Mouse (Mus musculus) lung, adult 18-20 months (tissue): Measurements from ENCODE around the gene Slc25a29.
A peak's percentile ranks its signal among the peaks of the same experiment; 100 is the strongest.

Experiments
- DNase-seq, 2 experiments: peaks; one replicate each; pipeline ENCODE4 v3.0.0; 2022; ENCODE audit warnings: mixed read lengths in 2 of 2

Slc25a29 gene

DNA sequence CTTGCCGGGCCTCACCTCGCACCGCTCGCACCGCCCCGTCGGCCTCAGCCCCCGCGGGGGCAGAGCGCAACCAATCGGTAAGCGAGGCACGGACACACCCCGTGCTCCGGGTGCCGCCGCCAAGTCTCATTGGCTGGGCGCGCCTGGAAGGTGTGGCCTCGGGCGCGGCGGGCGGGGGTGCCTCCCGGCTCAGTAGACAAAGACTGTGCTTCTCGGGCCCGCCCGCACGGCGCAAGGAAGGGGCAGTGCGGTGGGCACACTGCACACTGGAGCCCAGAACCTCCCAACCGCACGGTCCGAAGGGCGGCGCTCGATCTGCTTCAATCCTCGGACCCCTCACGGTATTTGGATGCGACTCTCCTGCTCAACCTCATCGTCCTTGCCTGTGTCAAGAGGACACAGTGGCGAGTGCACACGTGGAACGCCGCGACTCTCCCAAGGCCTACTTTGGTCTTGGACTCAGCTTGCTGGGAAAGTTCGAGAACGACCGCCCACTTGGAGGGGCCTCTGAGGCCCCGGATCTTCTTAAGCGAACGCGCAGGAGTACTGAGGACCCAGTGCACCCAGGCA lies at the start of gene Slc25a29, which contains the start of gene Slc25a47:
Gene Slc25a29 (minus strand): TSS at position 44 of the 570 bp plus-strand sequence.
Gene Slc25a47 (plus strand): TSS at position 207 of the 570 bp plus-strand sequence.
- peak; percentile 97 for DNase-seq

DNA sequence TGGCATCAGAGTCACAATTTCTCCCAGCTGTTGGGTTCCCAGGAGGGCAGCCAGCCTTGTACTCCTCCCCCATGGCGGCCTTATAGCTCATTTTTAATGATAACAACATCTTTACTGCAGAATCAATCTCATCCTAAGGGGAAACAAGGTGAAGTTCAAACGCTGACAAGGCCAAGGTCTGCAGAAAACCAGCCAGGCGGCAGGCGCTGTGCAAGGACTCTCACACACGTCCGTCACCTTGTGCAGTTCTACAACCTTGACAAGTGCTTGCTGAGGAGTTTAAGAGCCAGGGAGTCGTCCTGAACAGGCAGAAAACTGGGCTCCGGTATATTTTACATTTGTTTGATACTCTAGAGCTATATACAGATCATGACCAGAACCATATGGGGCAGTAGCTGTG lies 47.1 kb upstream of the Slc25a29 start:
- DNase-seq, result no peak

DNA sequence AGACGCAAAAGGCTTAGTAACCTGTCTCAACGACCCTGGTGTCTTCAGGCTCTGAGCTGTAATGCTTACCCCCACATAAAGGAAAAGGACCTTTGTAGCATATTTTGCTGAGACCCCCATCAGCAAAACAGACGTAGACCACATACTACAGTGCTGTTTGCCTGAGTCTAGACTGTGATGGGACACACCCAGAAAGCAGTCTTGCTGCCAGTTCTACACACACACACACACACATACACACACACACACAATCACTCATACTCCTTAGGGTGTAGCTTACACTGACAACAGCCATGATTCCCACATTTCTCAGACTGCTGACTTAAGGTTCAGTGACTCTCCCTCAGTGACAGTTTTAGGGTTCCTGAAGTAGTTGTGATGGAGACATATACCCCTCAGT lies 45.5 kb upstream of the Slc25a29 start:
- DNase-seq, result no peak

DNA sequence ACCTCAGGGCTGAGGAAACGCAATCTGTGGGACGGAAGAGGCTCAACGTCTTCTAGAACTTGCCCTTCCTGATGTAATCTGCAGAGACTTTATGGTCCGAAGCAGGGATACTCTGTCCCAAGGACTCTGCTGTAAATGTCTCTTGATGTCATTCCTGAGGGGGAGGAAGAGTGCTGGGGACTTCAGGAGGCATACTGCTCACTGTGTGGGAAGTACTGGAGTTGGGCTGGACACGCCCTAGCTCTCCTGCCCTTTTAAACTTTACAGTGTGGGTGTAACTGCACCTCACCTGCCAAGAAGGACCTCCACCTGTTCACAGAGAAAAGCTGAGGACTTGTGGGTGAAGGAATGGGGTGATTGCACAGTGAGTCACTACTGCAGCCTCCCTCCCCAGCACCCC lies 44.9 kb upstream of the Slc25a29 start:
- peak; percentile 53 to 70 for DNase-seq

DNA sequence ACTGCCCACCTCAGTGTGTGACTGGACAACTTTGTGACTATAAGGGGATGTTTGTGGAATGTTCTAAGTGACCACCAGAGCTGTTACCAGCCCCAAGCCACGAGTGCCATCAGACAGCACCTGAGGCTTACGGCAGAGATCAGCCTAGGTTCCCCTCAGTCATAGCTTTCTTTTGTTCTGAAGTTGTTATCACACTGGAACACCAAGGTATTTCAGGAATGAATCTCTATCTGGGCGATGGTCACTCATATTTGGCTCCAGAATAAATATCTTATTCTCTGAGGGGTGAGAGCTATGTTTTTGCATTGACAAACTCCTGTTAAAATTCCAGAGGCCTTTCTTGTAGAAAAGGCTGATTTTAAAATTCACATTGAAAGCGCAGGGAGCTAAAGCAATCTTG lies 43.5 kb upstream of the Slc25a29 start:
- no peak for DNase-seq

DNA sequence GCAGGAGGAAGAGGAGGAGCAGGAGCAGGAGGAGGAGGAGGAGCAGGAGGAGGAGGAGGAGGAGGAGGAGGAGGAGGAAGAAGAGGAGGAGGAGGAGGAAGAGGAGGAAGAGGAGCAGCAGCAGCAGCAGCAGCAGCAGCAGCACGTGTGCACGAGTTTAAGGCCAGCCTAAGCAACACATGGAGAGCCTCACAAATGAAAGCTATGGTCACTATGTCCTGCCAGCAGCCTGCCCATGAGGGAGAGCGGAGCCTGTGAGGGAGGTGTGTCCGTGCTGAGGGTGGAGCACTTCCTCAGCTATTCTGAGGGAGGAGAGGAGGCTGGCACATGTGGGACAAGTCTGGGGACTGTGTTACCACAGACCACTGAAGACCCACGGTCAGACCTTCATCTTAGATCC lies 37.4 kb upstream of the Slc25a29 start:
- no peak for DNase-seq

DNA sequence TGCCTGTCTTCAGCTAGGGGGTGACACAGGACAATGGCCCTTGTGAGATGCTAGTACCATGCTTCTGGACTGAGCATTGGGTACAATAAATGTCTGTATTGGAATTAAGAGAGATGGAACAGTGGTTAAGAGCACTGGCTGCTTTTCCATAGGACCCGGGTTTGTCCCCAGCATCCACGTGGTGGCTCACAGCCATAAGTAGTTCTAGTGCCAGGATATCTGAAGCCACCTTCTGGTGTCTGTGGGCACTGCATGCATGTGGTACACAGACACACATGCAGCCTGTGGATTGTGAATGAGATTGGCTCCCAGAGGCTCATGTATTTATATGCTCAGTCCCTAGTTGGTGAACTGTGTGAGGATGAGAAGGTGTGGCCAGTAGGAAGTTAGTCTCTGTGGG lies 33.9 kb upstream of the Slc25a29 start:
- DNase-seq, result no peak

DNA sequence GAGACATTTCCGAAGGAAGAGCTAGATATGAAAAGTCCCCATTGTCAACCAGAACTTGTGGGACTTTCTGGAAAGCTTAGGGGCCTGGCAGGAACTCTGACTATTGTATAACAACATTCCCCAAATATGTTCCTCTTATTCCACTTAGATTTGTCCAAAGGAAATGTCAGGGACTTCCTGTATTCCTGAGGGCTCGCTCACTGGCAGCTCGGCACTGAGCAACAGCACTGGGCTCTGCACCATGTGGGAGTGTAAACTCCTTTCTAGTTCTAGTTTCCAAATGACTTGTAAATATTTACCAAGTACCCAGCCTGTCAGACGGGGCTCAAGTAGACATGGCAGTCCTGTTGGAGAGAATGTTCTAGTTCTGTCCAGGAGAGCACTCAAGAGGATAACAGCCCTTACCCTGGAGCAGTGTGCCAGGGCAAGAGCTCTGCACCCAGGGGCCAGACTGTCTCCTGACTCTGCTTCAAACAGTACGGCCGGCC lies 29.4 kb upstream of the Slc25a29 start:
- peak; percentile 82 to 86 for DNase-seq

DNA sequence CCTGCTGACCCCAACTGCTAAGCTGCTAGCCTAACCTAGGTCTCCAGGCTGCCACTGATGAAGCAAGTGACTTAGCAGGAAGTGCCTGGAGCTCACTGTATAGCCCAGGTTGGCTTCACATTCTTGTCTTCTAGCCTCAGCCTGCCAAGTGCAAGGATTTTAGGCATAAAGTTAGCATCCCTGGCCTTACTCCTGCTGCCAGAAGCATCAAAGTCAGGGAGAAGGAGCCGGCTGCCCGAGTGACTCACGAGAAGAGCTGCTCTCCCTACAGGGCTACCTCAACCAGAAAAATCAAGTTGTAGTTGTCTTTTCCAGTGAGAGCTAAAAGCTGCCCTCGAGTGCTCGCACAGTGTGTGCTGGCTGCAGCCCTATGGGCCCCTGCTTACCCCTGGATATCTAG lies 22.8 kb upstream of the Slc25a29 start:
- no peak for DNase-seq

DNA sequence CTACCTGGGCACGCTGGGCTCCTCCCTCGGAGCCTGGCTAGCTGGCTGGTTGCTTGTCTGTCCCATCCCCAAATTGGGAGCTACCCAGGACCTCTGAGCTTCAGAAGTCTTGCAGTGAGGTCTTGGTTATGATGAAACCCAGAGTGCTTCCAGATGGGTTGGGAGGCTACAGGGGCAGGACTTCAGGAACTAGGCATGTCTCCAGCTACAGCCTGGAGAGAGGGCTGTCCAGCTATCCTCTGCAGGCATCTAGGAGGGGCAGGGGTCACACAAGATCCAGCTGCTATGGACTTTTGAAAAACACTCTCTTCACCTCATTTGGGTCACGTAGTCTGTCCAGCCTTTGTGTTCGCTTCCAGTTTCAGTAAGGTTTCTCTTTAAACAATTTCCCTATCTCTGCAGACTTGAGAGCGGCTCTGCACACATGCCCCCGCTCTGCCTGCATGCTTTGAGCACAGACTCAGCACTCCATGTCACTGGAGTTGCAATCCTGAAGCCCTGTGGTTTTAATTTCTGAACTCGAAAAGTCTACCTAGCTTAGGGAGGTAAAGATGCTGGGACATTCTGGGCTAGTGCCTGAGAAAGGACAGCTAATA lies 22.0 kb upstream of the Slc25a29 start:
- peak; percentile 42 to 60 for DNase-seq

DNA sequence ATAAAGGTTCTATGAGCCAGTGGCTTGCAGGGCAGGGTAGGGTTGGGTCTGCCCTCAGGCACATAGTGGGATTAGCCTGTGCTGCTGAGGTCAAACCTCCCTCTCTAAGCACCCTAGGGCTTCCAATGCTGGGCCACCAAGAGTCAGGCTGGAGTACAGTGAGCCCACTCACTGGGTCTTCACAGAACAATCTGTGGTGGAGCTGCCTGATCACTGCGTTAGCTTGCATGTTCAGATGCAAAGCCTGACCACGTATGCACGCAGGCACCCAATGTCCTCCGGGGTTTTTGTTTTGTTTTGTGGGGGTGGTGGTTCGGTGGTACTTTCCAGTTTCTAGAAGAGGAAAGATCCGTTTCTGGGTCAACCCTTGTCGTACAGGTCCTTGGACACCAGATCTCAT lies 21.4 kb upstream of the Slc25a29 start:
- DNase-seq, result no peak

DNA sequence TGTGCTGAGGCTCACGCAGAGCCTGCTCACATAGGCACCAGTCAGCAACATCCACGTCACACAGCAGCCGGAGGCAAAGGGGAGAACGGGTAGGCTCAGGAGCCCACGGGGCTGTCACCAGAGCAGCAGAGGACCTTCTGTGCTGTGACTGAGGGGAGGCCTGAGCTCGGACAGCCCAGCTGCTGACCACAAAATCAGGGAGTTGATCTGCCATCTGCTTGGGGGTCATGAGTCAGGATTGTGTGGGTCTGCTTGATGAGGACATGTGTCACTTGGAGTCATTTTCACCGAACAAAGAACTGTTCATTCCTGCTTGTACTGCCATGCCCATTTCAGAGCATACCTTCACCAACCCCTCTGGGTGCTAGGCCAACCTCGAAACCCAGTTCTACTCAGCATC lies 20.5 kb upstream of the Slc25a29 start:
- DNase-seq, result no peak

DNA sequence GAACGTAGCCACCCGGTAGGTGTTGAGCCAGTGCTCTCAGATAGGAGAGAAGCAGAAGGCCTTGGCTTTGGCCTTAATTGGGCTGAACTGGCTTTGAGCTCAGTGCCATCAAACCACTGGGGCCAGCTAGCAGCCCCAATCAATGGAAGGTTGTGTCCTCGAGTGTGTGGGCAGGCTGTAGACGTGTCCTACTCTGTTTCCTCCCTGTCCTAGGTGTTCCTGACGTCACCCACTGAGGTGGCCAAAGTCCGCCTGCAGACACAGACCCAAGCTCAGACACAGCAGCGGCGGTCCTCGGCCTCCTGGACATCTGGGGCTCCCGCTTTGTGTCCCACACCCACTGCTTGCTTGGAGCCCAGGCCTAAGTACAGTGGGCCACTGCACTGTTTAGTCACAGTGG lies 19.4 kb upstream of the Slc25a29 start:
- no peak for DNase-seq

DNA sequence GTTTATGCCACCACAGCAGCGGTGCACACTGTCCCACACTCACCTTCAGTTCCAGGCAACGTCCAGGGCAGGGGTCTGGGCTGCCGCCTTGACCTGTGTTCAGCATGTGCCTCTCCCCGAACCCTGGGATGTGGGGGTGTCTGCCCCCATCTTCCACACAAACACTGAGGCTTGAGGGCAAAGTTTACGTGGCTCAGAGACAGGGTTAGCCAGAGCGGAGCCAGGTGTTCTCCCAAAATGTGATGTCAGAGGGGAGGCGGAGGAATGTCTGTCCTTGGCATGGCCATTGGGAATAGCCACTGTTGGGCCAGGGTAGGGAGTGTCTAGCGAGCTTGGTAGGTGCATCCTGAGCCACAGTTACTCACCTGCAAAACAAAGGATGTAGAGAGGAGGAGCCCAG lies 17.1 kb upstream of the Slc25a29 start:
- DNase-seq, result no peak

DNA sequence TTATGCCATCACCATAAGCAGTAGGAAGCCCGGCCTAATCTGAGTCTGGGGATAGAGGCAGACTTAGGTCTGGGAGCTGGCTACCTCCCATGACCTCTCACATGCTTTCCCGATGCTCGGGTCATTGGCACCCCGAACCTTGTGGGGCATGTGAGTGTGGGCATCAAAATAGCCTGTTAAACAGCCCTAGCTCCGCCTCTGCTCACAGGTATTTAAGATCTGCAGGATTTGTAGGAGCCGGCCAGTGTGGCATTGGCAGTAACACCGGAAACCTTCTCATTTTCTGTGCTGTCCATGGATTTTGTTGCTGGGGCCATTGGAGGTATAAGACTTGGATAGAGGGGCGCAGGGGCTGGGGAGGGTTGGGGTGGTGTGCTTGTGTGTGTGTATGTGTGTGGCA lies 15.2 kb upstream of the Slc25a29 start:
- DNase-seq, result no peak

DNA sequence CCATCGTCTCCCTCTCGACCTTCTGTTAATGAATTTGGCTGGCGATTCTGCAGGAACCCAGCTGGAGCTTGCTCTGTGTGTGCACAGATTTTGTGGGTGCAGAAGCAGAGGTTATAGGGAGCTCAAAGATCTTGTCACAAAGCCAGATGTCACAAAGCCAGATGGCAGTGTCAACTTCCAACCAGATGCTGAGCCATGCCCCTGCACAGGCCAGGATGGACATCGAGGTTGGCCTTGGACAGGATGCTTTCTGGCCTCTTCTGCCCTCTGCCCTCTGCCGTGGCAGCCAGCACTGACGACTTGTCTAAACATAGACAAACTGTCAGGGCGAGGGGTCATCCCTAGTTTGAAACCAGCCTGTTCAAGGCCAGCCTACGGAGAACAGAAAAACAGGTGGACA lies 14.4 kb upstream of the Slc25a29 start:
- peak; percentile 39 to 57 for DNase-seq

DNA sequence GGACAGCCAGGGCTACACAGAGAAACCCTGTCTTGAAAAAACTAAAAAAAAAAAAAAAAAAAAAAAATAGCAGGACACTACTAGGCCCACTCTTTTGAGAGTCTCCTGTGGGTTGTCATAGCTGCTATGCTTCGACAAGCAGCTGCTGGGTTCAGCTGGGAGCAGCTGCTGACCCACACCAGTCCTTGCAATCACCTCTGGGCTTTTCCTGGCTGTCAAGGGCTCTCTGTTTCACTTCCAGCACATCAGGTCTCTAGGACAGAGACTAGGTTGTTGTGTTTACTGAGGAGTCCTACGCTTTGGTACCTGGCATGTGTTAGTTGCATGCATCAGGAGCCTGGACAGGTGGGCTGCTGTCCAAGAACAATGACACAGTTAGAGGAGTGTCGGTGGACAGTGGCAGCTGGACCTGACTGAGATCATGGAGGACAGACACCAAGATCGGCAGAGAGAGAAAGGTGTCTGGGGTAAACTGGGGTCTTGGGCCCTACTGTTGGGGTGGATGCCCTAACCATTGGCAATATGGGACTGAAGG lies 13.9 kb upstream of the Slc25a29 start:
- DNase-seq, result no peak

DNA sequence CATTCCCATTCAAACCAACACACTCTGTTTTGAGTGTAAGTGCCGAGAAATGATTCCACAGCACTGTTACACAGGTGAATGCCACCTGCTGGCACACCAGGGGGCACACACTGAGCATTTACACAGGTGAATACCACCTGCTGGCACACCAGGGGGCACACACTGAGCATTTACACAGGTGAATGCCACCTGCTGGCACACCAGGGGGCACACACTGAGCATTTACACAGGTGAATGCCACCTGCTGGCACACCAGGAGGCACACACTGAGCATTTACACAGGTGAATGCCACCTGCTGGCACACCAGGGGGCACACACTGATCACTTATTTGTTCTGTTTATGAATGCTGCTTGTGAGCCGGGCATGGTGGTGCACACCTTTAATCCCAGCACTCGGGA lies 12.3 kb upstream of the Slc25a29 start:
- DNase-seq, result peak; percentile 32 to 52

DNA sequence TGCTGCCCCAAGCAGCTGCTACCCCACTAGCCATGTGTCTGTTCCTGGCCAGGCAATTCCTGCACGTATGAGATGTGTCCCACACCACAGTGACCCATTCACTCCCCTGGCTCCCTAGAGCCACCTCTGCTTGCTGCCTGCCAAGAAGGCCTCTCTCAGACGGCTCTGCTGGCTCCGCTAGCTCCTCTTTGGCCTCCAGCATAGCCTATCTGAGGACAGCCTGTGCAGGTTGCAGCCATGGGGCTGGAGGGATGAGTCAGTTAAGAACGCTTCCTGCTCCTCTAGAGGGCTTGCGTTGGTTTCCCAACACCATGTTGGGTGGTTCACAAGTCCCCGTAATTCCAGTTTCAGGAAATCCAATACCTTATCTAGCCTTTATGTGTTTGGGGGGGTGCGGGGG lies 7.0 kb upstream of the Slc25a29 start:
- DNase-seq, result no peak

DNA sequence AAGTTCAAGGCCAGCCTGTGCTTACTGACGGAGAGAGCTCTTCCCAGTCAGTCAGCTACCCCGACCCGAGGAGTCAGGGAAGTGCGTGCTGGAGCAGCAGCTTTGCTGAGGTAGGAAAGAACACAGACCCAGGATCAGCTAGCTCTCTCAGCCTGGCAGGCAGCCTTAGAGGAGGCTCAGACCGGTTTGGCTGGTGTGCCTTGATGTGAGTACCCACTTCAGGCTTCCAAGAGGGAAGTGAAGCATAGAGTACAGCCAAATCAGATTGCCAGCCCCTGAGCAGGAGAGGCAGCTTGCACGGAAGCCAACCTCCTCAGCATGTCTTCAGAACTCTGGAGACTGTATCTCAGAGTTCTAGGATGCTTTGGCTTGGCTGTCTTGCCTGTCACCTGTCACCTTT lies 5.5 kb upstream of the Slc25a29 start:
- DNase-seq, result peak; percentile 90 to 93

DNA sequence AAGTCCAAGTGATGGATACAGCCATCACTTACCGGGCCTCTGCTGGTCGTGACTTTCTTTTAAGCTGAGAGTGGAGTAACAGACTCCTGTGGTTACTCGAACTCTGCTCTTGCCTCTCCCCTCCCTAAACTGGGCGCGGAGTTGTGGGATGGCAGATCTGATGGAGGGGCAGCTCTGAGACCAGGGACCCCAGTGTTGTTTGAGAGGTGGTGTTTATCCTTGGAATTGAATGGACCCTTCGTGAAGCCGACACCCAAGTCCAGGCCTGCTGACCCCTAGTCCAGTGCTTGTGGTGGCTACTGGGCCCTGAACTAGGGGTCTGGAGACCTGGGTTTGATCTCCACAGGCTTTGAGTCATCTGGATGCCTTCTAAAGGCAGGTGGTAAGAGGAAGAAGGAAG lies 1.0 kb upstream of the Slc25a29 start:
- DNase-seq, result no peak

DNA sequence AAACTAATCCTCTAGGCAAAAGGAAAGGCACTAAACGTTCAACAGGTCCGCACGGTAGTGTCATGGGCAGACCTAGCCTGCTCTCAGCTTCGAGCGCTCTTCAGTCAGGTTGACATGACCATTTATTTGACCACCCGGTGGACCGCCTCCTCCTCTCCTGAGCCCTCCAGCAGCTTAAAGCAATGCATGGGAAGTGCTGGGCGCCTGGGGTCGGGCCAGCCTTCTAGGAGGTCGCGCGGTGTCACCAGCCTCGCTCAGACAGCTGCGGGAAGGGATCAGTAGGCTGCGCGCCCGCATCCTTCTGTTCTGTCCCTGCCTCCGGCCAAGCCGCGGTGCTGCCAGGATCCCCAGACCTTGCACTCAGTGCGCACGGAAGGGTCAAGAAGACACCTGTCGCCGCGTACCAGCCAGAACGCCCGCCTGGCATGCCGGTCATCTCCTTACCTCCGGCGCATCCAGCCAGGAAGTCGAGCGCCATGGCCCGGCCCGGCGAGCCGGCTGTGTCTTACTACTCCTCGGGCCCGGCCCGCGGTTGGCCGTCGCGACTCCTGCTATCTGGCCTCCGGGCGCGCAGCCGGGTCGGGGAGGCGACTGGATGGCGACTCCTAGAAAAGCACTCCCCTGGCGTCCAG lies 359 bp downstream of the Slc25a29 start:
- DNase-seq, result no peak

DNA sequence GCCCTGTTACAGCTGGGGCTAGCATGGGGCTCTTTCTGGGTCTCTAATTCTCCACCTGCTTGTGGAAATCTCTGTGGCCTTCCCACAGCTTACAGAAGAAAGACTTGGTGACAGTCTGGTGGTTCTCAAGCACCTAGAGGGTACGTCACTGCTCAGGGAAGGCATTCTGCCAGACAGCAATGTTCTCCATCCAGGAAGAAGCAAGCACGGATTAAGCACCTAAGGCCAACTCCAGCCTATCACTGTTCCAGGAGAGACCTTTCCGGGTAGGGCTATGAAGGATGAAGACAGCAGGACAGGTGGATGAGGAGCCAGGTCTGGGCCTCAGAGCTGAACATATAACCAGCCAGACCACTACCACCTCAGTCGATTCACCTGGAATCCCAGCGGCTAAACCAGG lies 897 bp downstream of the Slc25a29 start:
- peak in 1 of 2 experiments; percentile 69 for DNase-seq

DNA sequence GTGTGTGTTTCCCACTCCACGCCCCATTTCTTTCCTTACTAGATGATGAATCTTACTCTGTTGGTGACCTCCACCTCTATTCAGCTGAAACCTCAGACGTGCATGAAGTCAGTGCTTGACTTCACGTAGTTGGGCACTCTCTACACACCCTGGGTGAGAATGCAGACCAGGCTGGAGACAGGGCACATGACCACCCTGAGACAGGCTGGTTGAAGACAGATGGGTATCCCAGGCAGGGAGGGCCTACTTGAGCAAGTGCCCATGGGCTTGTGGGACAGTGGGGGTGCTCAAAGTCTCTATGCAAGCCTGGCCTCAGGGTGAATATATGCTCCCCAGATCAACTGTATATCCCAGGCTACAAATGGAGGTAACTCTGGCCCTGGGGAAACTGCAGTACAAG lies 1.3 kb downstream of the Slc25a29 start:
- no peak for DNase-seq
